Comparison of ENCODE assay signal across 30 mouse cellular contexts in the genomic region with DNA sequence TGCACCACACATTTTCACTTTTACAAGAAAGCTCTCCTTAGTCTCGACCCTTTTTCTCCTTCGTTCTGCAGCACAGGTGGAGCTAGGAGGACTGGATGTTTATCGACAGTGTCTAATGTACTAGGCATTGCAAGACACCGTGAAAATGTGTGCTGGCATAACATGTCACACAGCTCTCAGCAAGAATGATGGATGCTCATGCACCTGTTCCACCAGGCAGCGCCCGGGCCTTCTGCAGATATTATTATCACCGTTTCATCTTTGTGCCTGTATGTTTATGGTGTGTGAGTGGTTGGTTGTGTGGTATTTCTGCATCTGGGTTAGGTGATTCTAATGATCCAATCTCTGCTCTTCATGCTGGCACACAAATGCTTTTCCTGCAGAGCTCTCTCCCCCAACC.
A peak's percentile ranks its signal among the peaks of the same experiment; 100 is the strongest.
DNase-seq lines count a peak whose midpoint lies in the region; ATAC-seq and TF ChIP-seq lines count a peak whose summit lies in the region.
"Had no signal": no experiment of that assay in that cellular context is flagged by ENCODE, and none has a peak within 500 bp of the region (broad histone marks: within the 10 kb centered on the region; RNA-seq: fewer than 3 reads in every experiment).

No protein-coding gene starts in this region.

- TF ChIP-seq CTCF in C2C12 (IDR thresholded peaks at IDR 0.05; ENCODE audit: control insufficient read depth, insufficient read depth, insufficient read length), result no peak

- no peaks in the 10 kb centered on the region for H3K27me3 ChIP-seq in kidney, embryonic 16.5 days (ENCODE audit: insufficient read depth, low read length)
- H3K27me3 ChIP-seq in C2C12 (ENCODE audit: control insufficient read depth, insufficient read depth, insufficient read length), result no peaks in the 10 kb centered on the region
- no peaks in the 10 kb centered on the region for H3K27me3 ChIP-seq in myocyte (ENCODE audit: control insufficient read depth, insufficient read depth, insufficient read length)
- H3K27me3 ChIP-seq: forebrain, embryonic 12.5 days; hindbrain, embryonic 13.5 days; liver, embryonic 15.5 days; midbrain, embryonic 13.5 days; neural tube, embryonic 15.5 days had no signal

- no peak overlapping the region for H3K4me2 ChIP-seq in kidney, embryonic 16.5 days (replicated peaks; ENCODE audit: low read depth, low read length)
- peak overlapping the region; percentile 10 for H3K4me2 ChIP-seq in myocyte (ENCODE audit: low read depth)
- H3K4me2 ChIP-seq: forebrain, embryonic 12.5 days; hindbrain, embryonic 13.5 days; liver, embryonic 15.5 days; lung, embryonic 14.5 days; midbrain, embryonic 13.5 days; neural tube, embryonic 15.5 days had no signal

- peak overlapping the region; percentile 64 for H3K27ac ChIP-seq in kidney, embryonic 16.5 days (ENCODE audit: low read length)
- H3K27ac ChIP-seq: forebrain, embryonic 12.5 days; heart, embryonic 10.5 days; hindbrain, embryonic 13.5 days; left cerebral cortex, adult 2 months; liver, embryonic 15.5 days; midbrain, embryonic 13.5 days; neural tube, embryonic 15.5 days had no signal

- no peaks in the 10 kb centered on the region for H3K36me3 ChIP-seq in kidney, embryonic 16.5 days (ENCODE audit: insufficient read depth, low read length)
- H3K36me3 ChIP-seq in C2C12 (ENCODE audit: control insufficient read depth, insufficient read depth), result no peaks in the 10 kb centered on the region
- H3K36me3 ChIP-seq in myocyte (ENCODE audit: control insufficient read depth, insufficient read depth), result no peaks in the 10 kb centered on the region
- H3K36me3 ChIP-seq: forebrain, embryonic 12.5 days; G1E; heart, embryonic 10.5 days; hindbrain, embryonic 13.5 days; liver, embryonic 15.5 days; midbrain, embryonic 13.5 days; neural tube, embryonic 15.5 days had no signal

- H3ac ChIP-seq in C2C12 (ENCODE audit: control insufficient read depth, insufficient read length, low read depth) (no peak overlapping the region), myocyte (ENCODE audit: control insufficient read depth, insufficient read length) (no peak overlapping the region)

- no peaks in the 10 kb centered on the region for H3K4me1 ChIP-seq in kidney, embryonic 16.5 days (ENCODE audit: insufficient read depth, low read length)
- H3K4me1 ChIP-seq: forebrain, embryonic 12.5 days; heart, embryonic 10.5 days; hindbrain, embryonic 13.5 days; liver, embryonic 15.5 days; midbrain, embryonic 13.5 days; neural tube, embryonic 15.5 days had no signal

- no peaks in the 10 kb centered on the region for H3K9me3 ChIP-seq in kidney, embryonic 16.5 days (ENCODE audit: low read length)
- H3K9me3 ChIP-seq: forebrain, embryonic 12.5 days; heart, embryonic 10.5 days; hindbrain, embryonic 13.5 days; liver, embryonic 15.5 days; midbrain, embryonic 13.5 days; neural tube, embryonic 15.5 days had no signal

- H3K4me3 ChIP-seq in kidney, embryonic 16.5 days (ENCODE audit: low read length), result no peak overlapping the region
- no peak overlapping the region for H3K4me3 ChIP-seq in C2C12 (ENCODE audit: insufficient read depth, poor library complexity, severe bottlenecking)
- H3K4me3 ChIP-seq in myocyte, result no peak overlapping the region
- H3K4me3 ChIP-seq: erythroblast, embryonic 14.5 days; forebrain, embryonic 12.5 days; heart, embryonic 10.5 days; hindbrain, embryonic 13.5 days; left cerebral cortex, adult 2 months; liver, embryonic 15.5 days; midbrain, embryonic 13.5 days; neural tube, embryonic 15.5 days had no signal

- no peak overlapping the region for H3K9ac ChIP-seq in kidney, embryonic 16.5 days (replicated peaks; ENCODE audit: low read length)
- H3K9ac ChIP-seq: forebrain, embryonic 12.5 days; forebrain, postnatal 0 days; hindbrain, embryonic 13.5 days; liver, embryonic 15.5 days; lung, embryonic 14.5 days; midbrain, embryonic 13.5 days; neural tube, embryonic 15.5 days had no signal

- peak; percentile 11 for DNase-seq in embryo, embryonic 11 days
- no peak for DNase-seq in embryo, embryonic 10 days (ENCODE audit: low spot score)
- no peak for DNase-seq in kidney, adult 11 months
- DNase-seq: adrenal gland, adult 8-10 months; cerebellum, adult 2 months; cerebellum, postnatal 25 days; forebrain, postnatal 0 days; gastrocnemius, postnatal 14 days; heart, adult 11 months; heart, postnatal 36 days; kidney, postnatal 14 days; lung, embryonic 14.5 days; lung, postnatal 14 days; right cerebral cortex, postnatal 25 days; spleen, adult 18-20 months; thymus, postnatal 14 days had no signal

- TF ChIP-seq POLR2A in myocyte (IDR thresholded peaks at IDR 0.05; ENCODE audit: insufficient read length, low read depth), result no peak

- no peaks in the 10 kb centered on the region for H3K79me2 ChIP-seq in C2C12 (ENCODE audit: control insufficient read depth, insufficient read depth)
- no peaks in the 10 kb centered on the region for H3K79me2 ChIP-seq in myocyte (ENCODE audit: control insufficient read depth, insufficient read depth)

- ATAC-seq in kidney, embryonic 16.5 days (ENCODE audit: low FRiP score, low TSS enrichment), result no peak
- ATAC-seq in erythroid progenitor cell, adult 5-6 weeks (replicated peaks; ENCODE audit: low FRiP score, poor library complexity, severe bottlenecking), result no peak
- ATAC-seq: forebrain, postnatal 0 days; intestine, embryonic 16.5 days; midbrain, embryonic 13.5 days had no signal

- no peaks in the 10 kb centered on the region for H3K79me3 ChIP-seq in C2C12 (ENCODE audit: low read depth)

- WGBS in kidney, embryonic 16.5 days, result 64% methylated on average over 7 of the region's 7 CpGs

TF ChIP-seq in C2C12, 6 proteins besides CTCF, POLR2A, EP300 and RAD21:
- TF ChIP-seq MAX (IDR thresholded peaks at IDR 0.05), result no peak
- peak; percentile 30 for TF ChIP-seq MYOD1 (IDR thresholded peaks at IDR 0.05; ENCODE audit: control insufficient read depth, insufficient read length, low read depth)

TF ChIP-seq in myocyte, 11 proteins besides CTCF, POLR2A, EP300 and RAD21:
- TF ChIP-seq SRF (IDR thresholded peaks at IDR 0.05; ENCODE audit: control insufficient read depth, insufficient read length, low read depth), result no peak
- TF ChIP-seq USF1 (IDR thresholded peaks at IDR 0.05; ENCODE audit: low read depth), result no peak
- TF ChIP-seq MYOG (IDR thresholded peaks at IDR 0.05; ENCODE audit: control insufficient read depth in 1 of 3, insufficient read depth in 1 of 3, insufficient read length in 2 of 3, low read depth in 2 of 3), result peak in 1 of 3 experiments; percentile 14
- TF ChIP-seq MAX (IDR thresholded peaks at IDR 0.05; ENCODE audit: low read depth), result no peak
- peak; percentile 40 for TF ChIP-seq TCF3 (IDR thresholded peaks at IDR 0.05; ENCODE audit: insufficient read length, low read depth)
- peak; percentile 59 to 95 (median 85) for TF ChIP-seq MYOD1 (IDR thresholded peaks at IDR 0.05; ENCODE audit: control insufficient read depth in 1 of 3, insufficient read length in 2 of 3, low read depth in 2 of 3)
TF ChIP-seq in myocyte: peak in this region for 3.
